Mouse (Mus musculus) brain, embryonic 14.5 days (tissue): Measurements from ENCODE around the gene Lipe.

Experiments used
- CTCF ChIP-seq: fragments of 200-500 bp; IDR thresholded peaks from 2 replicates; pipeline ENCODE4 v1.5.1; 2012; ENCODE audit warnings: inconsistent platforms, mild to moderate bottlenecking, moderate library complexity, borderline replicate concordance; ENCODE audit not compliant: insufficient read depth, insufficient read length; ENCODE audit errors: extremely low read depth
- POLR2A ChIP-seq: fragments of 200-500 bp; IDR thresholded peaks from 2 replicates; pipeline ENCODE4 v1.6.1; 2012; ENCODE audit warnings: mild to moderate bottlenecking, inconsistent platforms, borderline replicate concordance; ENCODE audit not compliant: poor library complexity, insufficient read depth, insufficient read length, severe bottlenecking; ENCODE audit errors: extremely low read depth

- no peak for TF ChIP-seq CTCF
- no peak for TF ChIP-seq POLR2A
Observed at GRCm38 (mm10) chr7:25429886-25430784, 31.6 kb upstream of the Lipe start.
